Mouse (Mus musculus) bone marrow macrophage, adult 2 months (primary cell): Measurements from ENCODE around the gene Opn4.

Source experiments
- CTCF ChIP-seq: IDR thresholded peaks from 2 replicates; pipeline ENCODE4 v1.5.1; 2012; ENCODE audit warnings: low read depth, mild to moderate bottlenecking, low read length, moderate library complexity
- POLR2A ChIP-seq: IDR thresholded peaks from 2 replicates; pipeline ENCODE4 v1.6.1; 2012; ENCODE audit warnings: mild to moderate bottlenecking, low read depth, low read length, borderline replicate concordance

- no peak for TF ChIP-seq CTCF
- no peak for TF ChIP-seq POLR2A
Measured at GRCm38 (mm10) chr14:34543596-34543995, 56.3 kb downstream of the Opn4 start.
